Mouse (Mus musculus): ENCODE data around the gene Ache.
A peak's percentile ranks its signal among the peaks of the same experiment; 100 is the strongest.
"Not testable (repeated sequence)": the region's sequence is repeated elsewhere in the genome, so short reads cannot be mapped to it uniquely, and the experiment has no call there.

The Ache gene

GRCm38 (mm10) chr5:137287032-137287952 is at the start of gene Ache:
Gene Ache, plus strand, starts transcription at chr5:137287519.
- DNase-seq (ENCODE audit: low spot score), result peak; percentile 65

GRCm38 (mm10) chr5:137263897-137264720 is 23.2 kb upstream of the Ache start:
- no peak for DNase-seq (ENCODE audit: low spot score)

GRCm38 (mm10) chr5:137264787-137265186 is 22.5 kb upstream of the Ache start:
- DNase-seq (ENCODE audit: low spot score), result no peak

GRCm38 (mm10) chr5:137268131-137268910 is 19.0 kb upstream of the Ache start:
- no peak for DNase-seq (ENCODE audit: low spot score)

- no peak for DNase-seq (ENCODE audit: low spot score)
Observed at GRCm38 (mm10) chr5:137277360-137278342, 9.7 kb upstream of the Ache start.

- DNase-seq (ENCODE audit: low spot score), result not testable (repeated sequence)
Observed at GRCm38 (mm10) chr5:137284411-137284810, 2.9 kb upstream of the Ache start.

- no peak for DNase-seq (ENCODE audit: low spot score)
Observed at GRCm38 (mm10) chr5:137285045-137285444, 2.3 kb upstream of the Ache start.

GRCm38 (mm10) chr5:137285986-137286385 is 1.3 kb upstream of the Ache start:
- DNase-seq (ENCODE audit: low spot score), result no peak

- peak; percentile 83 for DNase-seq (ENCODE audit: low spot score)
Observed at GRCm38 (mm10) chr5:137286655-137287031, 676 bp upstream of the Ache start.

GRCm38 (mm10) chr5:137287953-137288743 is 829 bp downstream of the Ache start:
- DNase-seq (ENCODE audit: low spot score), result peak; percentile 57

- no peak for DNase-seq (ENCODE audit: low spot score)
Observed at GRCm38 (mm10) chr5:137288999-137289470, 1.7 kb downstream of the Ache start.

- DNase-seq (ENCODE audit: low spot score), result no peak
Observed at GRCm38 (mm10) chr5:137289591-137290365, 2.5 kb downstream of the Ache start.

- no peak for DNase-seq (ENCODE audit: low spot score)
Observed at GRCm38 (mm10) chr5:137290677-137291076, 3.4 kb downstream of the Ache start.

GRCm38 (mm10) chr5:137291381-137291926 is 4.1 kb downstream of the Ache start:
- no peak for DNase-seq (ENCODE audit: low spot score)

GRCm38 (mm10) chr5:137293282-137293681 is 6.0 kb downstream of the Ache start:
- peak; percentile 48 for DNase-seq (ENCODE audit: low spot score)

- peak; percentile 92 for DNase-seq (ENCODE audit: low spot score)
Observed at GRCm38 (mm10) chr5:137293839-137294743, 6.8 kb downstream of the Ache start, which contains the start of gene Ufsp1. Gene Ufsp1, plus strand, starts transcription at chr5:137294629.

GRCm38 (mm10) chr5:137294744-137295093 is 7.4 kb downstream of the Ache start:
- DNase-seq (ENCODE audit: low spot score), result no peak

- DNase-seq (ENCODE audit: low spot score), result no peak
Observed at GRCm38 (mm10) chr5:137295296-137295695, 8.0 kb downstream of the Ache start.

All from left cerebral cortex, adult 11 months (tissue).